Mouse (Mus musculus): ENCODE measurements around the gene H2-Ob. TPM values are rescaled to one million over a fixed set of nuclear protein-coding genes. Genes with fewer than 3 reads are reported as not detected.

Gene H2-Ob
- polyA plus RNA-seq, 3 experiments from 2014 or later = 8.4 to 87.4 (median 63.4) TPM

GRCm38 (mm10) chr17:34247047-34247446 lies 8.3 kb downstream of the H2-Ob start:
- no peak for ATAC-seq

GRCm38 (mm10) chr17:34248764-34249163 lies 10.1 kb downstream of the H2-Ob start:
- no peak for ATAC-seq

- no peak for ATAC-seq
Measured at GRCm38 (mm10) chr17:34249361-34249760, 10.7 kb downstream of the H2-Ob start.

- ATAC-seq = peak; percentile 69
Measured at GRCm38 (mm10) chr17:34249878-34250277, 11.2 kb downstream of the H2-Ob start.

GRCm38 (mm10) chr17:34251666-34252065 lies 13.0 kb downstream of the H2-Ob start:
- ATAC-seq = no peak

- ATAC-seq = no peak
Measured at GRCm38 (mm10) chr17:34256501-34256900, 17.8 kb downstream of the H2-Ob start.

GRCm38 (mm10) chr17:34257594-34258375 lies 19.1 kb downstream of the H2-Ob start, which contains the start of gene H2-Ab1:
Gene H2-Ab1 (plus strand): TSS chr17:34257689.
- peak; percentile 80 for ATAC-seq

GRCm38 (mm10) chr17:34260551-34260950 lies 21.8 kb downstream of the H2-Ob start:
- ATAC-seq = no peak

- peak; percentile 79 for ATAC-seq
Measured at GRCm38 (mm10) chr17:34261502-34261901, 22.8 kb downstream of the H2-Ob start.

GRCm38 (mm10) chr17:34263068-34263467 lies 24.4 kb downstream of the H2-Ob start:
- ATAC-seq = peak; percentile 82

- ATAC-seq = no peak
Measured at GRCm38 (mm10) chr17:34263811-34264371, 25.2 kb downstream of the H2-Ob start.

- ATAC-seq = no peak
Measured at GRCm38 (mm10) chr17:34264452-34265351, 26.0 kb downstream of the H2-Ob start.

GRCm38 (mm10) chr17:34268262-34268661 lies 29.6 kb downstream of the H2-Ob start:
- no peak for ATAC-seq

GRCm38 (mm10) chr17:34268748-34269147 lies 30.0 kb downstream of the H2-Ob start:
- ATAC-seq = no peak

GRCm38 (mm10) chr17:34269817-34270216 lies 31.1 kb downstream of the H2-Ob start:
- no peak for ATAC-seq

GRCm38 (mm10) chr17:34270230-34270629 lies 31.5 kb downstream of the H2-Ob start:
- ATAC-seq = no peak

- ATAC-seq = no peak
Measured at GRCm38 (mm10) chr17:34270940-34271339, 32.2 kb downstream of the H2-Ob start.

- ATAC-seq = no peak
Measured at GRCm38 (mm10) chr17:34272102-34272501, 33.4 kb downstream of the H2-Ob start.

- ATAC-seq = no peak
Measured at GRCm38 (mm10) chr17:34280499-34281038, 41.9 kb downstream of the H2-Ob start.

GRCm38 (mm10) chr17:34281836-34282235 lies 43.1 kb downstream of the H2-Ob start:
- ATAC-seq = no peak

GRCm38 (mm10) chr17:34285371-34285770 lies 46.7 kb downstream of the H2-Ob start:
- no peak for ATAC-seq

- ATAC-seq = no peak
Measured at GRCm38 (mm10) chr17:34285848-34286247, 47.1 kb downstream of the H2-Ob start.

- no peak for ATAC-seq
Measured at GRCm38 (mm10) chr17:34286501-34286900, 47.8 kb downstream of the H2-Ob start.
